Mouse (Mus musculus) embryonic facial prominence, embryonic 14.5 days (tissue): ENCODE results near the gene Ybx2. TPM values are rescaled to one million over a fixed set of nuclear protein-coding genes. Genes with fewer than 3 reads are reported as not detected.

Source experiments
- ATAC-seq: fragments of 200-750 bp; cut with Nextera tagmentation; 2 replicates; pipeline ENCODE4 v1.8.0; 2017; ENCODE audit warnings: low read depth, moderate number of reproducible peaks, moderate TSS enrichment
- DNase-seq: peaks from one replicate; pipeline ENCODE4 v3.0.0-alpha.2; 2015; ENCODE audit warnings: low spot score
- H3K27ac ChIP-seq: fragments of 300-500 bp; sonication (generic); replicated peaks from 2 replicates; pipeline ENCODE4 v1.5.1; 2014; ENCODE audit warnings: low read depth, mild to moderate bottlenecking, low read length, moderate library complexity
- H3K27me3 ChIP-seq: fragments of 300-500 bp; sonication (generic); replicated peaks from 2 replicates; pipeline ENCODE4 v1.6.1; 2014; ENCODE audit warnings: low read length; ENCODE audit not compliant: control insufficient read depth, insufficient read depth
- H3K36me3 ChIP-seq: fragments of 300-500 bp; sonication (generic); 2 replicates; pipeline ENCODE4 v1.6.1; 2014; ENCODE audit warnings: low read length, mixed read lengths; ENCODE audit not compliant: control insufficient read depth, insufficient read depth
- H3K4me1 ChIP-seq: fragments of 300-500 bp; sonication (generic); 2 replicates; pipeline ENCODE4 v1.6.1; 2014; ENCODE audit warnings: antibody characterized with exemption, low read length; ENCODE audit not compliant: control insufficient read depth, insufficient read depth
- H3K4me2 ChIP-seq: fragments of 300-500 bp; sonication (generic); 2 replicates; pipeline ENCODE4 v1.6.1; 2014; ENCODE audit warnings: low read depth, mild to moderate bottlenecking, low read length, moderate library complexity, mixed read lengths
- H3K4me3 ChIP-seq: fragments of 300-500 bp; sonication (generic); 2 replicates; pipeline ENCODE4 v1.5.1; 2014; ENCODE audit warnings: low read depth, mild to moderate bottlenecking, low read length
- H3K9ac ChIP-seq: fragments of 300-500 bp; sonication (generic); 2 replicates; pipeline ENCODE4 v1.6.1; 2014; ENCODE audit warnings: low read depth, mild to moderate bottlenecking, low read length, moderate library complexity, mixed read lengths
- H3K9me3 ChIP-seq: fragments of 300-500 bp; sonication (generic); 2 replicates; pipeline ENCODE4 v1.6.1; 2016; ENCODE audit warnings: low read length; ENCODE audit not compliant: control insufficient read depth
- WGBS: fragments of 180-500 bp; shearing (Covaris S2); extraction: QIAGEN DNeasy Blood & Tissue Kit; methylation state at CpG from one replicate; pipeline ENCODE4 v1.1.7; 2014; 5-methylcytosine and 5-hydroxymethylcytosine counted together
- polyA plus RNA-seq: library from polyadenylated mRNA; unstranded; fragments of >200 nt; fragmentation: Nextera tagmentation; extraction: Ambion mirVana; gene quantifications from 2 replicates; pipeline ENCODE4 v1.2.1, GENCODE M21; 2014

The Ybx2 gene
- polyA plus RNA-seq, 1 experiment from 2014 or later = 4.2 TPM

DNA sequence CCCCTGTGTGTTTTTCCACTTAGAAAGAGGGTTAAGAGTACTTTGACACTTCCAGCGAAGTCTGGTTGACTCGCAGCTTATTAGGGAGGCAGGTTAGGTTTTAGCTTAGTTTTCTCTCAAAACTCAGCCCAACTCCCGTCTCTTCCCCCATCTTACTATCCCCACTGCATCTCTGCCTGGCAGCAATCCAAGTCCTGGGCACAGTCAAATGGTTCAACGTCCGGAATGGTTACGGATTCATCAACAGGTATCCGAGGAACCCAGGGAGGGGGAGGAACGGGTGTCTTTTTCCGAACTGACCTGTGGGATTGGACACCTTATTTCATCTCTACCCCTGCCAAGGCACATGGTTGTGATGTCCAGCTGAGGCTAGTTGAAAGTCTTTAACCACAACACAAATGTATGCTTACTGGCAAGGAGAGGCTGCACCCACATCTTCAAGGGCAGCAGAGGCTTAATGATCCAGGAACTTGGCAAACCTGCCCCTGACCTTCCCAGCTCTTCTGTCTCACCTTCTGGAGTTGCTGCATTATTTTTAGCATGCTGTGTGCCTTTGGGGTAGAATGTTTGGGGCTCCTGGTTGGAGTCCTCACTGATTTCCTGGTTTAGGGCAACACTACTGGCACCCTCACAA lies 1.2 kb downstream of the Ybx2 start:
- Histone ChIP-seq H3K4me2 (peak overlapping the region; percentile 100), H3K27ac (no peak overlapping the region), H3K36me3 (0 out of 2 replicates have a peak, but pooled peaks cover under 1% of the 10 kb centered on the region), H3K27me3 (no peaks in the 10 kb centered on the region; the same call in none of the 2 replicates), H3K9me3 (no peaks in the 10 kb centered on the region), H3K9ac (peak overlapping the region; percentile 73), H3K4me3 (peak overlapping the region; percentile 61), H3K4me1 (peaks cover 19% of the 10 kb centered on the region)
- DNase-seq (no peak), ATAC-seq (no peak)
- 41% methylated on average over 9 of the region's 9 CpGs for WGBS

GRCm38 (mm10) chr11:69937385-69937784 lies 1.8 kb downstream of the Ybx2 start:
- Histone ChIP-seq H3K36me3 (peaks cover 6% of the 10 kb centered on the region; the same call in 1 of the 2 replicates), H3K4me1 (peaks cover 19% of the 10 kb centered on the region), H3K4me3 (no peak overlapping the region), H3K27ac (no peak overlapping the region), H3K9me3 (no peaks in the 10 kb centered on the region), H3K9ac (peak overlapping the region; percentile 19; the same call in 1 of the 2 replicates), H3K27me3 (no peaks in the 10 kb centered on the region; the same call in none of the 2 replicates), H3K4me2 (peak overlapping the region; percentile 100; the same call in 1 of the 2 replicates)
- DNase-seq (no peak), ATAC-seq (no peak)
- WGBS = 36% methylated on average over 4 of the region's 4 CpGs

GRCm38 (mm10) chr11:69937834-69938233 lies 2.2 kb downstream of the Ybx2 start:
- Histone ChIP-seq H3K27me3 (no peaks in the 10 kb centered on the region; the same call in none of the 2 replicates), H3K9ac (no peak overlapping the region), H3K27ac (no peak overlapping the region), H3K4me2 (0 out of 2 replicates have a peak overlapping the region, but pooled peaks have one; percentile 100), H3K36me3 (peaks cover 10% of the 10 kb centered on the region; the same call in 1 of the 2 replicates), H3K9me3 (no peaks in the 10 kb centered on the region), H3K4me3 (no peak overlapping the region), H3K4me1 (peaks cover 19% of the 10 kb centered on the region)
- no peak for ATAC-seq
- no peak for DNase-seq
- 69% methylated on average over 5 of the region's 5 CpGs for WGBS

DNA sequence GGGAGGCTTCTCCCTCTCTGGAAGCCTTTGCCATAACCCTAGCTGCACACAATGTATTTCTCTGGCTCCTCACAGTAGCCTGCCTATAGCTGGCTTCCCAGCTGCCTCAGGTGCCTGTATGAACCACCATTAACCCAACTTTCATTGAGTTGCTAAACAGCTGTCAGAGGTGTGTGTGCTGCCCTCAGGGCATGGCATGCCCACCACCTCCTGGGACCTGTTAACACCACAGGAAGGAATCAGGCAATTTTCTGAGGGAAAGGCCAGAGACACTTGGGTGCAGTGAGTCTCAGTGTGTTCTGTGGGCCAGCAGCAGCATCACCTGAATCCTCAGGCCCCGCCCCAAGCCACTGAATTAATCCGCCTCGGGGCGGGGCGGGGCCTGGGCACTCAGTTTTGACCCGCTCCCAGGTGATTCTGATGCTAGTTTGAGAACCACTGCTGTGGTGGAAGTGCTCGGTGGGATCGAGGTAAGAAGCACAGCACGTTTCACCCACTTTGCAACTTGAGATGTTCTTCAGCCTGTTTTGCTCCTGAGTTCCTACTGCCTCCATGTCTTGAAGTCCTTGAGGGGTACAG lies 2.9 kb downstream of the Ybx2 start:
- no peaks in the 10 kb centered on the region for H3K9me3 ChIP-seq
- no peaks in the 10 kb centered on the region; the same call in none of the 2 replicates for H3K27me3 ChIP-seq
- ATAC-seq (no peak), DNase-seq (no peak)
- no peak overlapping the region for H3K27ac ChIP-seq
- peaks cover 19% of the 10 kb centered on the region for H3K4me1 ChIP-seq
- no peak overlapping the region for H3K4me2 ChIP-seq
- no peak overlapping the region for H3K4me3 ChIP-seq
- no peak overlapping the region for H3K9ac ChIP-seq
- WGBS = 21% methylated on average over 9 of the region's 9 CpGs
- H3K36me3 ChIP-seq = peaks cover 16% of the 10 kb centered on the region; the same call in 1 of the 2 replicates

DNA sequence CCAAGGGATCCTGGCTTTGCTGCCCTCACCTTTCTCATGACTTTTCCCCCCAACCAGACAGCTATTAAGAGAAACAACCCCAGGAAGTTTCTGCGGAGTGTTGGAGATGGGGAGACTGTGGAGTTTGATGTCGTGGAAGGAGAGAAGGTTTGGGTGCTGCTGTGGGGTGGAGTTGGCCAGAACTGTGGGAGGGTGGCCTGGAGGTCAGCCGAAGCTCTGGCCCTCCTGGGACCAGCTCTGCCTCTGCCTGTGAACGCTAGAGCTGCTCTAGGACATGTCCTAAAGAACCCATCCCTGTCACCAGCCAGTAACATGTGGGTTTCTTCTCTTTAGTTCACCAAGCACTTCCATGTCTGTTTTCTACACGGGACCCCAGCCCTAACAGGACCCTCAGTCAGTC lies 3.6 kb downstream of the Ybx2 start:
- DNase-seq = no peak
- Histone ChIP-seq H3K4me1 (peaks cover 19% of the 10 kb centered on the region), H3K4me3 (no peak overlapping the region), H3K9me3 (no peaks in the 10 kb centered on the region), H3K27ac (no peak overlapping the region), H3K36me3 (peaks cover 23% of the 10 kb centered on the region; the same call in 1 of the 2 replicates), H3K27me3 (no peaks in the 10 kb centered on the region; the same call in none of the 2 replicates), H3K4me2 (no peak overlapping the region), H3K9ac (no peak overlapping the region)
- ATAC-seq = no peak
- WGBS = 64% methylated on average over 4 of the region's 5 CpGs

DNA sequence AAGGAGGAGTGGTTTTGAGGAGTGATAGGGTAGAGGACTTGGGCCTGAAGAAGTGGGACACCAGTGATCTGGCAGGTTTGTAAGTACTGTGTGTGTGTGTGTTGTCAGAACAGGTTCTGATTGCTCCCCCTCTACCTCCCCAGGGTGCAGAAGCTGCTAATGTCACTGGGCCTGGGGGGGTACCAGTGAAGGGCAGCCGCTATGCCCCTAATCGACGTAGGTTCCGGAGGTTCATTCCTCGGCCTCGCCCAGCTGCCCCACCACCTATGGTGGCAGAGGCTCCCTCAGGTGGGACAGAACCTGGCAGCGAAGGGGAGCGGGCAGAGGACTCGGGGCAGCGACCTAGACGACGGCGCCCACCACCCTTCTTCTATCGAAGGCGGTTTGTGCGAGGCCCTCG lies 4.1 kb downstream of the Ybx2 start:
- ATAC-seq (no peak), DNase-seq (no peak)
- Histone ChIP-seq H3K4me2 (no peak overlapping the region), H3K4me1 (peaks cover 19% of the 10 kb centered on the region), H3K27ac (no peak overlapping the region), H3K36me3 (peaks cover 29% of the 10 kb centered on the region), H3K27me3 (no peaks in the 10 kb centered on the region; the same call in none of the 2 replicates), H3K9ac (no peak overlapping the region), H3K9me3 (no peaks in the 10 kb centered on the region), H3K4me3 (no peak overlapping the region)
- WGBS = 93% methylated on average over 17 of the region's 17 CpGs

DNA sequence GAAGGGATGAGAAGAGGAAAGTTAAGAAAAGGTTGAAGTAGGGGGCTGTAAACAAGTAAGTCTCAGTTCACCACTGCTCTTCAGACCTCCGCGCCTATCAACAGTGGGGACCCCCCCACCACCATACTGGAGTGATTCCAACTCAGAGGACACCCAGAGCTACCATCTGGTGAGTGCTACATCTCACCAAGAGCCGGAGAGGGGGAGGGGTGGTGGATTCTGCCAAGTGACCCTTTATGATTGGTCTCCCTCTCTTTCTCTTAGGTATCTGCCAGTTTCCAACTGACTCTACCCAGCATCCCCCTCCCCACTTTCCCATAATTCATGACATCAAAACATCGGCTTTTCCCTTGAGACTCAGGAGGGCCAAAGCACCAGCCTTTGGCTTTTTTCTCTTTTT lies 5.4 kb downstream of the Ybx2 start:
- ATAC-seq (no peak), DNase-seq (no peak)
- H3K9ac ChIP-seq = no peak overlapping the region
- no peaks in the 10 kb centered on the region for H3K9me3 ChIP-seq
- peaks cover 40% of the 10 kb centered on the region for H3K36me3 ChIP-seq
- WGBS = 83% methylated on average over 4 of the region's 4 CpGs
- H3K4me3 ChIP-seq = no peak overlapping the region
- no peak overlapping the region for H3K27ac ChIP-seq
- H3K4me2 ChIP-seq = no peak overlapping the region
- no peaks in the 10 kb centered on the region; the same call in none of the 2 replicates for H3K27me3 ChIP-seq
- H3K4me1 ChIP-seq = peaks cover 17% of the 10 kb centered on the region

- Histone ChIP-seq H3K9me3 (no peaks in the 10 kb centered on the region), H3K4me3 (no peak overlapping the region), H3K27ac (no peak overlapping the region), H3K4me1 (peaks cover 10% of the 10 kb centered on the region), H3K9ac (no peak overlapping the region), H3K36me3 (peaks cover 40% of the 10 kb centered on the region), H3K4me2 (no peak overlapping the region), H3K27me3 (no peaks in the 10 kb centered on the region)
- ATAC-seq = no peak
- no peak for DNase-seq
- WGBS = 80% methylated on average over 13 of the region's 13 CpGs
These were observed 9.6 kb downstream of the Ybx2 start for GRCm38 (mm10) chr11:69945216-69945615.
